Mouse (Mus musculus): ENCODE results near the gene Gpm6a.

DNA sequence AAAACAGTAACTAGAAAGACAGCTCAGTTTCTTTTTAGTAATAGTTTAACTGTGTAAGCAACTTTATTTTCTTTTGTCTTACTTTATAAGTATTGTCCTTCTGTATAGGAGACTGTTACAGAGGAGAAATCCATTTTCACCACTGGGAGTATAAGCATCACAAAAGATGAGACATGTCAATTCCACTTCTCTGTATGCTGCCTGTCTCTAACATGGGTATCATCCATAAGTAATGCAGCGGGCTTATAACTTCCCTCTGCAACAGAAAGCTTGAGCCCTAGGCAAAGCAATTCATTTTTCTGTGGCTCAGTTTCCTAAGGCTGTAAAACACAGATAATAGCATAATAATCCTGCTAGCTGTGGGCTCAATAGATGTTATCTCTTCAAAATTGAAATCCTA is 62.4 kb downstream of the Gpm6a start:
- TF ChIP-seq POLR2A (IDR thresholded peaks at IDR 0.05; ENCODE audit: low read depth, low read length), result no peak
- TF ChIP-seq CTCF (IDR thresholded peaks at IDR 0.05; ENCODE audit: borderline replicate concordance, insufficient read depth, low read length), result no peak

All from embryonic fibroblast, embryonic 13.5 days (primary cell).